ENCODE assay signal across 8 mouse cellular contexts in the genomic region with DNA sequence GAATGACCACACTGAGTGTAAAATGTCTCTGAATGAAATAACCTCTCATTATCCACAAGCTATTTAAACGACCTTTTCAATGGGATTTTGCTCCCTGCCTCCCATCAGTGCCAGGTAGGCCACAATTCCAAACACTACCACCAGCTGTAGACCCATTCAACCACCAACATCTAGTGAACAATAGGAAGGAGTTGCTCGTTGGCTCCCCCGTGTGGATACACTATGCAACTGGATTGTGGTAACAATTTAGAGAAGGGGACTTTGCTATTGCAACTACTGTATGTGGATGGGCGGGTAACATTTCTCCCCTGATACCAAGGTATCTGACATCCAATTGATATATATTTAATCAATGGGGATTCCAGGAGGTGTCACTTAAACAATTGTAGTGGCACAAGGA. TPM values are rescaled to one million over a fixed set of nuclear protein-coding genes. Genes with fewer than 3 reads are reported as not detected.
DNase-seq lines count a peak whose midpoint lies in the region; ATAC-seq and TF ChIP-seq lines count a peak whose summit lies in the region.

No protein-coding gene starts in this region.

- 40% methylated on average over 4 of the region's 4 CpGs for WGBS in midbrain, embryonic 14.5 days
- WGBS in midbrain, embryonic 13.5 days = 38% methylated on average over 4 of the region's 4 CpGs
- WGBS in hindbrain, postnatal 0 days = 39% methylated on average over 4 of the region's 4 CpGs
- 16% methylated on average over 4 of the region's 4 CpGs for WGBS in liver, embryonic 13.5 days (ENCODE audit: insufficient replicate concordance)

- H3K27ac ChIP-seq in midbrain, embryonic 14.5 days (replicated peaks; ENCODE audit: low read depth, low read length) = no peak overlapping the region
- H3K27ac ChIP-seq in midbrain, embryonic 13.5 days = no peak overlapping the region
- no peak overlapping the region for H3K27ac ChIP-seq in hindbrain, postnatal 0 days
- H3K27ac ChIP-seq in liver, embryonic 13.5 days = no peak overlapping the region

- H3K27me3 ChIP-seq in midbrain, embryonic 14.5 days (ENCODE audit: control insufficient read depth, insufficient read depth, low read length) = no peaks in the 10 kb centered on the region
- H3K27me3 ChIP-seq in midbrain, embryonic 13.5 days = no peaks in the 10 kb centered on the region
- no peaks in the 10 kb centered on the region for H3K27me3 ChIP-seq in hindbrain, postnatal 0 days (ENCODE audit: insufficient read depth, low read length)
- no peaks in the 10 kb centered on the region for H3K27me3 ChIP-seq in liver, embryonic 13.5 days

- no peak for ATAC-seq in midbrain, embryonic 14.5 days (ENCODE audit: low FRiP score, low TSS enrichment)
- ATAC-seq in midbrain, embryonic 13.5 days = no peak
- no peak for ATAC-seq in hindbrain, postnatal 0 days
- no peak for ATAC-seq in liver, embryonic 13.5 days (ENCODE audit: low read depth)

- H3K9ac ChIP-seq in midbrain, embryonic 14.5 days (replicated peaks; ENCODE audit: low read length) = no peak overlapping the region
- H3K9ac ChIP-seq in midbrain, embryonic 13.5 days (replicated peaks) = no peak overlapping the region
- no peak overlapping the region for H3K9ac ChIP-seq in hindbrain, postnatal 0 days (replicated peaks; ENCODE audit: low read length)
- H3K9ac ChIP-seq in liver, embryonic 13.5 days = no peak overlapping the region

- no peaks in the 10 kb centered on the region for H3K9me3 ChIP-seq in midbrain, embryonic 14.5 days (ENCODE audit: control insufficient read depth, low read length)
- no peaks in the 10 kb centered on the region for H3K9me3 ChIP-seq in midbrain, embryonic 13.5 days
- no peaks in the 10 kb centered on the region for H3K9me3 ChIP-seq in hindbrain, postnatal 0 days (ENCODE audit: low read length)
- no peaks in the 10 kb centered on the region for H3K9me3 ChIP-seq in liver, embryonic 13.5 days (replicated peaks)

- H3K4me2 ChIP-seq in midbrain, embryonic 14.5 days (ENCODE audit: low read length) = no peak overlapping the region
- no peak overlapping the region for H3K4me2 ChIP-seq in midbrain, embryonic 13.5 days (replicated peaks)
- H3K4me2 ChIP-seq in hindbrain, postnatal 0 days (ENCODE audit: low read depth, low read length) = no peak overlapping the region
- H3K4me2 ChIP-seq in liver, embryonic 13.5 days = no peak overlapping the region

- TF ChIP-seq CTCF in hindbrain, postnatal 0 days (IDR thresholded peaks at IDR 0.05; ENCODE audit: low read depth) = peak; percentile 81

- no peaks in the 10 kb centered on the region for H3K36me3 ChIP-seq in midbrain, embryonic 14.5 days (ENCODE audit: control insufficient read depth, insufficient read depth, low read length)
- no peaks in the 10 kb centered on the region for H3K36me3 ChIP-seq in midbrain, embryonic 13.5 days
- H3K36me3 ChIP-seq in hindbrain, postnatal 0 days (ENCODE audit: insufficient read depth, low read length) = no peaks in the 10 kb centered on the region
- no peaks in the 10 kb centered on the region for H3K36me3 ChIP-seq in liver, embryonic 13.5 days

- H3K4me3 ChIP-seq in midbrain, embryonic 14.5 days (replicated peaks; ENCODE audit: low read depth, low read length) = no peak overlapping the region
- H3K4me3 ChIP-seq in midbrain, embryonic 13.5 days (replicated peaks) = no peak overlapping the region
- H3K4me3 ChIP-seq in hindbrain, postnatal 0 days (ENCODE audit: low read length) = no peak overlapping the region
- H3K4me3 ChIP-seq in liver, embryonic 13.5 days (replicated peaks) = no peak overlapping the region

- DNase-seq in midbrain, embryonic 14.5 days = peak; percentile 51
- DNase-seq in ZHBTc4 (ENCODE audit: low read depth, low spot score) = peak; percentile 88
- DNase-seq in cerebellum, postnatal 25 days = peak; percentile 54 to 76
- peak; percentile 52 for DNase-seq in hindbrain, postnatal 0 days (ENCODE audit: low spot score)
- peak; percentile 13 for DNase-seq in liver, embryonic 13.5 days
- peak; percentile 58 to 78 for DNase-seq in right cerebral cortex, adult 2 months (ENCODE audit: low spot score in 2 of 2)
- peak; percentile 21 for DNase-seq in yolk sac, embryonic 10.5 days (ENCODE audit: low spot score)

- H3K4me1 ChIP-seq in midbrain, embryonic 14.5 days (ENCODE audit: control insufficient read depth, insufficient read depth, low read length) = no peaks in the 10 kb centered on the region
- no peaks in the 10 kb centered on the region for H3K4me1 ChIP-seq in midbrain, embryonic 13.5 days (replicated peaks)
- no peaks in the 10 kb centered on the region for H3K4me1 ChIP-seq in hindbrain, postnatal 0 days (ENCODE audit: insufficient read depth, low read length)
- no peaks in the 10 kb centered on the region for H3K4me1 ChIP-seq in liver, embryonic 13.5 days (replicated peaks)

RNA-seq across cellular contexts. Expression of a gene that starts 31.2 kb away (rescaled TPM):
- not detected in 2 replicates for polyA plus RNA-seq in midbrain, embryonic 14.5 days (2014; fragmentation: Nextera tagmentation; extraction: Ambion mirVana)
- polyA plus RNA-seq in midbrain, embryonic 13.5 days (2015; fragmentation: Nextera tagmentation; extraction: Ambion mirVana) = 0.16 TPM in 1 of 2 replicates, not detected in the other
- total RNA-seq in hindbrain, postnatal 0 days (2014; rRNA removed) = 0.86 TPM in 1 of 2 replicates, not detected in the other
- 0.14 TPM in 1 of 2 replicates, not detected in the other for polyA plus RNA-seq in hindbrain, postnatal 0 days (2015; fragmentation: Nextera tagmentation; extraction: Ambion mirVana)
- 0.94 and 1.4 TPM in 2 replicates for polyA plus RNA-seq in liver, embryonic 13.5 days (2015; fragmentation: Nextera tagmentation; extraction: Ambion mirVana)

RNA-seq across cellular contexts. Expression of a gene that starts 47.4 kb away (rescaled TPM):
- 7.1 and 7.3 TPM in 2 replicates for polyA plus RNA-seq in midbrain, embryonic 14.5 days (2014; fragmentation: Nextera tagmentation; extraction: Ambion mirVana)
- 3.6 and 3.9 TPM in 2 replicates for polyA plus RNA-seq in midbrain, embryonic 13.5 days (2015; fragmentation: Nextera tagmentation; extraction: Ambion mirVana)
- 12.1 and 18.4 TPM in 2 replicates for total RNA-seq in hindbrain, postnatal 0 days (2014; rRNA removed)
- polyA plus RNA-seq in hindbrain, postnatal 0 days (2015; fragmentation: Nextera tagmentation; extraction: Ambion mirVana) = 20.4 and 20.6 TPM in 2 replicates
- polyA plus RNA-seq in liver, embryonic 13.5 days (2015; fragmentation: Nextera tagmentation; extraction: Ambion mirVana) = 0.30 and 0.35 TPM in 2 replicates

Comparison
In these comparisons a context has a peak if more than half of its experiments do, and no peak if none do; other contexts are left out.
1. DNase-seq: peak in every context shown above with its lines; median percentile 88 in ZHBTc4; 68 in right cerebral cortex, adult 2 months; 65 in cerebellum, postnatal 25 days; 52 in hindbrain, postnatal 0 days; 51 in midbrain, embryonic 14.5 days; 21 in yolk sac, embryonic 10.5 days; 13 in liver, embryonic 13.5 days.